In genomic region chrX:155098024-155098423, GRCm38 (mm10) we compare ENCODE assay signal across 11 mouse cellular contexts. TPM values are rescaled to one million over a fixed set of nuclear protein-coding genes. Genes with fewer than 3 reads are reported as not detected.
A peak's percentile ranks its signal among the peaks of the same experiment; 100 is the strongest.
DNase-seq lines count a peak whose midpoint lies in the region; TF ChIP-seq lines count a peak whose summit lies in the region.
"Had no signal": no experiment of that assay in that cellular context is flagged by ENCODE, and none has a peak within 500 bp of the region (broad histone marks: within the 10 kb centered on the region; RNA-seq: fewer than 3 reads in every experiment).

No protein-coding gene starts in this region.

- TF ChIP-seq POLR2A in lung, adult 2 months (IDR thresholded peaks at IDR 0.05; ENCODE audit: borderline replicate concordance, extremely low read depth, low read depth, low read length), result no peak
- no peak for TF ChIP-seq POLR2A in cortical plate, adult 2 months (IDR thresholded peaks at IDR 0.05; ENCODE audit: extremely low read depth, insufficient read depth, low read length)

- TF ChIP-seq CTCF in lung, adult 2 months (IDR thresholded peaks at IDR 0.05; ENCODE audit: insufficient read depth, low read length), result no peak
- peak; percentile 17; the same call in 1 of the 2 replicates for TF ChIP-seq CTCF in cortical plate, adult 2 months (IDR thresholded peaks at IDR 0.05; ENCODE audit: extremely low read depth, insufficient read depth, low read length)

- H3K4me1 ChIP-seq in lung, adult 2 months (ENCODE audit: control insufficient read depth, insufficient read depth, low read length), result no peaks in the 10 kb centered on the region
- no peaks in the 10 kb centered on the region for H3K4me1 ChIP-seq in cortical plate, adult 2 months (ENCODE audit: control insufficient read depth, insufficient read depth, low read length)
- H3K4me1 ChIP-seq: heart, embryonic 15.5 days; megakaryocyte, embryonic 14.5 days had no signal

- peak; percentile 13 for DNase-seq in gastrocnemius, adult 18-20 months (ENCODE audit: low spot score)
- no peak for DNase-seq in gastrocnemius, postnatal 10 days
- DNase-seq in lung, postnatal 10 days, result peak; percentile 18
- no peak for DNase-seq in lung, adult 2 months
- peak; percentile 0 for DNase-seq in naive thymus-derived CD4-positive, alpha-beta T cell, adult 2 months (ENCODE audit: low read depth)
- DNase-seq in ovary, adult 18-20 months (ENCODE audit: low spot score), result no peak
- DNase-seq in gastrocnemius, postnatal 4 days (ENCODE audit: low spot score in 2 of 2), result no peak

- H3K4me3 ChIP-seq in lung, adult 2 months (replicated peaks; ENCODE audit: extremely low read depth, low read depth, low read length), result no peak overlapping the region
- H3K4me3 ChIP-seq in cortical plate, adult 2 months (ENCODE audit: insufficient read depth, low read length), result no peak overlapping the region
- H3K4me3 ChIP-seq: heart, embryonic 15.5 days; megakaryocyte, embryonic 14.5 days had no signal

- H3K27ac ChIP-seq in cortical plate, adult 2 months (ENCODE audit: insufficient read depth, low read length), result no peak overlapping the region
- H3K27ac ChIP-seq: heart, embryonic 15.5 days had no signal

RNA-seq across cellular contexts. Expression of gene Magea2, which starts 4.6 kb away (rescaled TPM):
- not detected for total RNA-seq in gastrocnemius, adult 18-20 months (2021)
- total RNA-seq in gastrocnemius, postnatal 10 days (2021), result not detected
- polyA plus RNA-seq in lung, adult 2 months (2012; rRNA removed), result not detected in 2 replicates
- polyA plus RNA-seq in cortical plate, adult 2 months (2012; rRNA removed), result not detected in 2 replicates
- not detected for total RNA-seq in gastrocnemius, postnatal 4 days (2021)
- total RNA-seq: adrenal gland, postnatal 36 days had no signal
- polyA plus RNA-seq: heart, embryonic 15.5 days had no signal

RNA-seq across cellular contexts. Expression of gene Magea1, which starts 8.4 kb away (rescaled TPM):
- not detected for total RNA-seq in gastrocnemius, adult 18-20 months (2021)
- total RNA-seq in gastrocnemius, postnatal 10 days (2021), result not detected
- polyA plus RNA-seq in lung, adult 2 months (2012; rRNA removed), result not detected in 2 replicates
- not detected in 2 replicates for polyA plus RNA-seq in cortical plate, adult 2 months (2012; rRNA removed)
- total RNA-seq in gastrocnemius, postnatal 4 days (2021), result not detected
- total RNA-seq: adrenal gland, postnatal 36 days had no signal
- polyA plus RNA-seq: heart, embryonic 15.5 days had no signal

RNA-seq across cellular contexts. Expression of gene Cldn34b2, which starts 30.2 kb away (rescaled TPM):
- not detected for total RNA-seq in gastrocnemius, adult 18-20 months (2021)
- total RNA-seq in gastrocnemius, postnatal 10 days (2021), result not detected
- polyA plus RNA-seq in lung, adult 2 months (2012; rRNA removed), result not detected in 2 replicates
- polyA plus RNA-seq in cortical plate, adult 2 months (2012; rRNA removed), result not detected in 2 replicates
- not detected for total RNA-seq in gastrocnemius, postnatal 4 days (2021)
- total RNA-seq: adrenal gland, postnatal 36 days had no signal
- polyA plus RNA-seq: heart, embryonic 15.5 days had no signal

RNA-seq across cellular contexts. Expression of gene Magea5, which starts 35.1 kb away (rescaled TPM):
- not detected for total RNA-seq in gastrocnemius, adult 18-20 months (2021)
- total RNA-seq in gastrocnemius, postnatal 10 days (2021), result not detected
- not detected in 2 replicates for polyA plus RNA-seq in lung, adult 2 months (2012; rRNA removed)
- polyA plus RNA-seq in cortical plate, adult 2 months (2012; rRNA removed), result not detected in 2 replicates
- not detected for total RNA-seq in gastrocnemius, postnatal 4 days (2021)
- total RNA-seq: adrenal gland, postnatal 36 days had no signal
- polyA plus RNA-seq: heart, embryonic 15.5 days had no signal

Comparison
In these comparisons a context has a peak if more than half of its experiments do, and no peak if none do; other contexts are left out.
1. DNase-seq: peak in gastrocnemius, adult 18-20 months (single experiment), lung, postnatal 10 days (single experiment) and naive thymus-derived CD4-positive, alpha-beta T cell, adult 2 months (single experiment); none in gastrocnemius, postnatal 10 days (single experiment), lung, adult 2 months (single experiment), ovary, adult 18-20 months (single experiment) and gastrocnemius, postnatal 4 days (0 of 2).